Comparison of ENCODE assay signal across 11 mouse cellular contexts in the genomic region with DNA sequence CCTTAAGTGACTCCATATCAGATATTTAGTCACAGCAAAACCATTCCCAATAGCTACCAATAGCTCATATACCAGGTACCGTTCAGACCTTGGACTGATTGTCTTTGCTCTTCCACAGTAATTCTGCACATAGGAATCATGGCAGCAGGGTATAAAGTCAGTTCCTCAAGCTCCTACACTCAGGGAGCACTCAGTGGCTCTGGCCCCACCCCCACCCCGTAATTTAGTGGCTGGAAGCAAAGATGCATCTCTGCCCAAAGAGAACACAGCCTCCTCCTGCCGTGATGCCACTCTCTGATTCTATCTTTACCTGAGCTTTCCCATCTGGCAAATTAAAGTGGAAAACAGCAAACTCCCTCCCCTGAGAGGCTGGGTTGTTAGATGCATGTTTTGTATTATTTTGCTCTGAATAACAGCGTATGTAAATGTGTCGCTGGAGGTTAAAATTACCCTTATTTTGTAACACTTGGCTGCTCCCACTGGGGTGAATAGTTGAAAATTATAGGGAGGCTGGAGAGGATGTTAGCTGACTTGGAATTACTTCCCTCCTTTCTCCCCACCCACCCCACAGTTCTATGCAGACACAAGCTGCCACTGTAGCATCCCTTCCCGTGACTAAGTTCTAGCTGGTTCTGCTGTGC. TPM values are rescaled to one million over a fixed set of nuclear protein-coding genes. Genes with fewer than 3 reads are reported as not detected.
DNase-seq lines count a peak whose midpoint lies in the region; ATAC-seq and TF ChIP-seq lines count a peak whose summit lies in the region.
"Had no signal": no experiment of that assay in that cellular context is flagged by ENCODE, and none has a peak within 500 bp of the region (broad histone marks: within the 10 kb centered on the region; RNA-seq: fewer than 3 reads in every experiment).

No protein-coding gene starts in this region.

- no peak for TF ChIP-seq CTCF in stomach, postnatal 0 days (IDR thresholded peaks at IDR 0.05; ENCODE audit: low read depth)

- H3K36me3 ChIP-seq in lung, embryonic 16.5 days (ENCODE audit: control insufficient read depth, insufficient read depth, low read length) = no peaks in the 10 kb centered on the region
- H3K36me3 ChIP-seq in forebrain, embryonic 15.5 days = no peaks in the 10 kb centered on the region
- no peaks in the 10 kb centered on the region for H3K36me3 ChIP-seq in limb, embryonic 15.5 days
- no peaks in the 10 kb centered on the region for H3K36me3 ChIP-seq in stomach, postnatal 0 days (ENCODE audit: control insufficient read depth, insufficient read depth, low read length)
- H3K36me3 ChIP-seq: G1E had no signal

- H3K9ac ChIP-seq in lung, embryonic 16.5 days (ENCODE audit: low read length) = no peak overlapping the region
- H3K9ac ChIP-seq in forebrain, embryonic 15.5 days (replicated peaks) = no peak overlapping the region
- H3K9ac ChIP-seq in limb, embryonic 15.5 days = no peak overlapping the region
- H3K9ac ChIP-seq in stomach, postnatal 0 days (ENCODE audit: low read length) = no peak overlapping the region

- DNase-seq in lung, postnatal 4 days = no peak
- no peak for DNase-seq in stomach, postnatal 0 days (ENCODE audit: low spot score)
- no peak for DNase-seq in B cell, adult 2 months
- DNase-seq in lung, postnatal 36 days = no peak
- DNase-seq in ovary, postnatal 14 days (ENCODE audit: low spot score) = no peak
- DNase-seq: adrenal gland, postnatal 14 days had no signal

- H3K4me3 ChIP-seq in lung, embryonic 16.5 days (ENCODE audit: low read length) = no peak overlapping the region
- H3K4me3 ChIP-seq in forebrain, embryonic 15.5 days = no peak overlapping the region
- no peak overlapping the region for H3K4me3 ChIP-seq in limb, embryonic 15.5 days
- no peak overlapping the region for H3K4me3 ChIP-seq in stomach, postnatal 0 days (ENCODE audit: low read depth, low read length)

- TF ChIP-seq EP300 in stomach, postnatal 0 days (optimal IDR thresholded peaks at IDR 0.05) = no peak

- no peak for ATAC-seq in lung, embryonic 16.5 days (ENCODE audit: low read depth)
- peak; percentile 81 for ATAC-seq in forebrain, embryonic 15.5 days (replicated peaks)
- no peak for ATAC-seq in limb, embryonic 15.5 days (ENCODE audit: insufficient number of reproducible peaks, low FRiP score, low TSS enrichment, low read depth)
- peak; percentile 4; the same call in 1 of the 2 replicates for ATAC-seq in stomach, postnatal 0 days (ENCODE audit: low FRiP score, low TSS enrichment)

- peaks cover 19% of the 10 kb centered on the region for H3K4me1 ChIP-seq in lung, embryonic 16.5 days (replicated peaks; ENCODE audit: control insufficient read depth, insufficient read depth, low read length)
- peaks cover 28% of the 10 kb centered on the region for H3K4me1 ChIP-seq in forebrain, embryonic 15.5 days
- H3K4me1 ChIP-seq in limb, embryonic 15.5 days = peaks cover 33% of the 10 kb centered on the region
- H3K4me1 ChIP-seq in stomach, postnatal 0 days (replicated peaks; ENCODE audit: control insufficient read depth, insufficient read depth) = peaks cover 5% of the 10 kb centered on the region

- WGBS in lung, embryonic 16.5 days = 50% methylated on average over 6 of the region's 6 CpGs
- WGBS in forebrain, embryonic 15.5 days = 25% methylated on average over 6 of the region's 6 CpGs
- 21% methylated on average over 6 of the region's 6 CpGs for WGBS in limb, embryonic 15.5 days
- 32% methylated on average over 6 of the region's 6 CpGs for WGBS in stomach, postnatal 0 days

- H3K27ac ChIP-seq in lung, embryonic 16.5 days (ENCODE audit: low read length) = peak overlapping the region; percentile 56
- H3K27ac ChIP-seq in forebrain, embryonic 15.5 days (replicated peaks) = peak overlapping the region; percentile 68
- H3K27ac ChIP-seq in limb, embryonic 15.5 days = 0 out of 2 replicates have a peak overlapping the region, but pooled peaks have one; percentile 5
- peak overlapping the region; percentile 76; the same call in 1 of the 2 replicates for H3K27ac ChIP-seq in stomach, postnatal 0 days (replicated peaks)
- H3K27ac ChIP-seq: macrophage had no signal

- no peaks in the 10 kb centered on the region for H3K27me3 ChIP-seq in lung, embryonic 16.5 days (ENCODE audit: control insufficient read depth, insufficient read depth, low read depth, low read length)
- H3K27me3 ChIP-seq in forebrain, embryonic 15.5 days = no peaks in the 10 kb centered on the region
- no peaks in the 10 kb centered on the region for H3K27me3 ChIP-seq in limb, embryonic 15.5 days
- no peaks in the 10 kb centered on the region for H3K27me3 ChIP-seq in stomach, postnatal 0 days (ENCODE audit: control insufficient read depth, insufficient read depth, low read length)

- H3K4me2 ChIP-seq in lung, embryonic 16.5 days (ENCODE audit: low read depth, low read length) = no peak overlapping the region
- H3K4me2 ChIP-seq in forebrain, embryonic 15.5 days (replicated peaks) = no peak overlapping the region
- no peak overlapping the region; the same call in 1 of the 2 replicates for H3K4me2 ChIP-seq in limb, embryonic 15.5 days
- H3K4me2 ChIP-seq in stomach, postnatal 0 days (replicated peaks; ENCODE audit: low read depth) = no peak overlapping the region

- H3K9me3 ChIP-seq in lung, embryonic 16.5 days (ENCODE audit: control insufficient read depth, low read length) = no peaks in the 10 kb centered on the region
- no peaks in the 10 kb centered on the region for H3K9me3 ChIP-seq in forebrain, embryonic 15.5 days
- H3K9me3 ChIP-seq in limb, embryonic 15.5 days = no peaks in the 10 kb centered on the region
- no peaks in the 10 kb centered on the region for H3K9me3 ChIP-seq in stomach, postnatal 0 days (ENCODE audit: control insufficient read depth, low read length)

RNA-seq across cellular contexts. Expression of a gene that starts 37.6 kb away (rescaled TPM):
- polyA plus RNA-seq in lung, embryonic 16.5 days (2015; fragmentation: Nextera tagmentation; extraction: Ambion mirVana) = 113 and 115 TPM in 2 replicates
- polyA plus RNA-seq in forebrain, embryonic 15.5 days (2015; fragmentation: Nextera tagmentation; extraction: Ambion mirVana) = 21.0 and 22.2 TPM in 2 replicates
- polyA plus RNA-seq in limb, embryonic 15.5 days (2015; fragmentation: Nextera tagmentation; extraction: Ambion mirVana) = 89.9 and 95.9 TPM in 2 replicates
- 69.5 and 72.3 TPM in 2 replicates for polyA plus RNA-seq in stomach, postnatal 0 days (2015; fragmentation: Nextera tagmentation; extraction: Ambion mirVana)
- polyA plus RNA-seq: G1E had no signal

Comparison
In these comparisons a context has a peak if more than half of its experiments do, and no peak if none do; other contexts are left out.
1. ATAC-seq: peak in forebrain, embryonic 15.5 days (single experiment) and stomach, postnatal 0 days (single experiment); none in lung, embryonic 16.5 days (single experiment) and limb, embryonic 15.5 days (single experiment).
2. H3K27ac ChIP-seq: peak in every context shown above with its lines; median percentile 76 in stomach, postnatal 0 days; 68 in forebrain, embryonic 15.5 days; 56 in lung, embryonic 16.5 days; 5 in limb, embryonic 15.5 days.